Mouse (Mus musculus): ENCODE results near the gene Zfp282.
"Not testable (repeated sequence)": the region's sequence is repeated elsewhere in the genome, so short reads cannot be mapped to it uniquely, and the experiment has no call there.

Gene Zfp282

GRCm38 (mm10) chr6:47877058-47877457, at the start of gene Zfp282:
TSS of gene Zfp282 (plus strand) at chr6:47877204.
- no peak for DNase-seq

- DNase-seq = no peak
Observed at GRCm38 (mm10) chr6:47827462-47827861, 49.5 kb upstream of the Zfp282 start.

GRCm38 (mm10) chr6:47828950-47829349, 48.1 kb upstream of the Zfp282 start:
- no peak for DNase-seq

DNA sequence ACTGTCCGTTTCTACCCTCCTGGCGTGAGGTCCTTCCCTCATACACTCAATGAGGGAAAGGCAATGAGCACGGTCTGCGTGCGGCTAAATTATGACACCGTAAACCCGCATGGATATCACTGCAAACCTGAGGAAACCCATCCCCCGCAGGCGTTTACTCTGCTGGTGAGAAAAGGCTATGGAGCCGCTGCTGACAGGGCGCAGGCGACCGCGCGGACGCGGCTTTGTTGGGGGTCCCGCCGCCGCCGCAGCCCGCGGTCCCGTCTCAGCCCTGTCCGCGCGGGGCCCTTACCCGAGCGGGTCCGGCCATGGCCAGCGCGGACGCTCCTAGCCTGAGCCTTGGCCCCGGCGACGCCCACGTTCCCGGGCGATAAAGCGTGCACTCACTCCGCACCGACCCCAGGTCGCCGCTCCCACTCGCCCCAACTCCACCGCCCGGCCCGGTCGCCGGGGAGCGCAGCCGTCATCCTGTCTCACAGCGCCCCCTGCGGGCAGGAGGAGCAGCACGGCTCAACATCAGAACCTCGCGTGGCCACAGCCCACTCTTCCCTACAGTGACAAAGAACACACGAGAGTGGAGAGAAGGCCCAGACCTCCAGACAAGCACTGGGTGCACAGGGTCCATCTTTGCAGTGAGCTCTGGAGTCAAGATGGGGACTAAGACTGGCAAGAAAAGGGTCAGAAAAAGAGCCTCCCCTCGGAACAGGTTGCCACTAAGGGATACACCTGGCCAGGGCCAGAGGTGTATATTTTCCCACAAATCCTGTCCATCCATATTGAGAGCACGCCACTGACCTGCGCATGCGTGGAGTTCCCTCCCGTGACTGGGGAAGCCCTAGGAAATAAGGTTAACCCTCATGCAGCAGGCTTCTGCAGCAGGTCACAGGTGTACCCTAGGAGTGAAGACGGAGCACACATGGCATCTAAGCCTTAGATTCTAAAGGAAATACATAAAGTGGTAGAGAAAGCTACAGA, 46.6 kb upstream of the Zfp282 start, which contains the start of gene Zfp786:
Gene Zfp786 (minus strand): TSS at position 764 of the 975 bp plus-strand sequence.
- DNase-seq = peak; percentile 77 to 83

DNA sequence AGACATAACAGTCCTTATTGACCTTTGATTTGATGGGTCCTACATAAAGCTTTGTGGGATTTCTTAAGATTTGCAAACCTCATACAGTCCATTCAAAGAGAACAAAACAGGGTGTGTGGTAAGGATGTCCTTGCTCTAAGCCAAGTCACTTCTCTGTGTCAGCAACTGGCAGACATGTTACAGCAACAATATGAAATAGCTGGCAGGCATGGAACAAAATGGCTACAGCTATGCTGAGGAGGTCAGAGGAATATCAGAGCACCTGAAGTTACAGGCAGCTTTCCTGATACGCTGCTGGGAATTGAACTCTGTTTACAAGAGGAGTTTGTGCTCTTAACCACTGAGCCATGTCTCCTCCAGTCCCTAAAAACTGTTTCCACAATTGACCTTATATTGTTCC, 44.8 kb upstream of the Zfp282 start:
- DNase-seq = no peak

- DNase-seq = peak; percentile 92
Observed at GRCm38 (mm10) chr6:47835482-47835983, 41.5 kb upstream of the Zfp282 start, which contains the start of gene Zfp398. TSS of gene Zfp398 (plus strand) at chr6:47835661.

DNA sequence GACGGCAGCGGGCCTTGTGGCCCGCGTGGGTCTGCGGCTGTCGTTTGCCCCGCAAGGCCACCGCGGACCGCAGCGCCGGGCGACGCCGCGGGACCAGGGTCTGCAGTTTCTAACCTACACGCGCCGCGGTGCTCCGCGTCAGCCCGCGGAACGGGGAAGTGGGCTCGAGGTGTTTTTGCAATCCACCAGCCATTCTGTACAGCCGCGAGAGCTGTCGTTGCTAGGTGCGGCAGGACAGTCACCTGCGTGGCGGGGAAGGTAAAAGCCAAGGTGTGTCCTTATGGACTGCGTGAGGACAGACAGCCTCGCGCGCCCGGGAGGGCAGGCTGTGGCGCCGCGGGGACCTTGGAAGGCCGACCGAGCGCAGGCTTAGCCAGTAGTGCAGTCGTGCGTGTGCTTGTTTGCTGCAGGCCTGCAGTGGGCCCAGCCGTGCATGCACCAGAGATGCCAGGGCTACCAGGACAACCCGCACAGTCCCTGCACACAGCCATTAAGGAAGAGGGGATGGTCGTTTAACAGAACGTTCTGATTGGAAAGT, 41.0 kb upstream of the Zfp282 start:
- DNase-seq = peak; percentile 32 to 47

DNA sequence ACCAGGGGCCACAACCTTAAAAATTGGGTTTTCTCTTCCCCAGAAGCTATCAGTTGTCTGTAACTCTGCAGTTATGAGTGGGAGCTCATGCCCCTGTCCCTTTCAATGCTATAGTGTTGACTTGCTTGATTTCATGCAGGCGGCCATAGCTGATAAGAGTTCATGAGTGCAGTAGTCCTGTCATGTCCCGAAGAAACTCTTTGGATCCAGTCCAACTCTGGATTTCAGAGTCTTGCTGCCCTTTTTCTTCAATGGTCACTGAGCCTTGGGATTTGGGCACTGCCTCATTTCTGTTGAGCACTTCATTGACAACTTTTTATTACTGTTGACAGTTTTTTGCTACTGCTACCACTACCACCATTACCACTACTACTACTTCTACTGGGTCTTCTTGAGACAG, 39.4 kb upstream of the Zfp282 start:
- no peak for DNase-seq

- DNase-seq = no peak
Observed at GRCm38 (mm10) chr6:47841077-47841476, 35.9 kb upstream of the Zfp282 start.

DNA sequence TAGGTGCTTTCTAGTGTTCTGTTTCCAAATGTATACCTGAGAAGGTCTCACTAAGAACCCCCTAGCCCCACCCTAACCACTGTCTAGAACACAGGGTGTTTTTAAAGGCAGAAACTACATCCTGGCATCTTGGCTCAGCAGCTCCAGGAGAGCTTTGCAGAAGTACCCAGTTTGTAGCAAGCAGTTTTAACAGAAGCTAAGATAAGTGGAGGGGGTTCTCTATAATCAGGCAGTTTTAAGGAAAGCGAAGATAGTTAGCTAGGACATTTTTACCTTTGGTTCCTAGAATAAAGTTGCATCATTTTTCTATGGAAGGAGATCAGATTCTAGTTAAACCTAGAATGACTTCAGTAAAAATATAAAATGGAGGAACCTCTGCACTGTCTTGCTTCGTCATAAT, 35.2 kb upstream of the Zfp282 start:
- DNase-seq = no peak

DNA sequence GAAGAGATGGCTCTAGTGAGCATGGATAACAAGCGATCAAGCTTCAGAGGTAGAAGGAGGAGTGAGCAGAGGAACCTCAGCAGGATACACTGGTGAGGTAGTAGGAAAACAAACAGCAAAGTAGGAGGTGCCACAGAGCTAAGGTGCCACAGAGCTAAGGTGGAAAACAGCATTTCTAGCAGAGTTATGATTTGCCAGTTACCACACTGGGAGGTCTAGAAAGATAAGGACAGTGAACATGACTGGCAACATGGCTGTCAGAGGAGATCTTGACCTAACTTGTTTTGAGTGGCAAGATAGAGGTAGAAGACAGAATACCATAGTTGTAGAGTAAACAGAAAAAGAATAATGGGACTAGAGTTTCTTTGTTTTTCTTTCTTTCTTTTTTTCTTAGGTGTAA, 34.7 kb upstream of the Zfp282 start:
- DNase-seq = no peak

DNA sequence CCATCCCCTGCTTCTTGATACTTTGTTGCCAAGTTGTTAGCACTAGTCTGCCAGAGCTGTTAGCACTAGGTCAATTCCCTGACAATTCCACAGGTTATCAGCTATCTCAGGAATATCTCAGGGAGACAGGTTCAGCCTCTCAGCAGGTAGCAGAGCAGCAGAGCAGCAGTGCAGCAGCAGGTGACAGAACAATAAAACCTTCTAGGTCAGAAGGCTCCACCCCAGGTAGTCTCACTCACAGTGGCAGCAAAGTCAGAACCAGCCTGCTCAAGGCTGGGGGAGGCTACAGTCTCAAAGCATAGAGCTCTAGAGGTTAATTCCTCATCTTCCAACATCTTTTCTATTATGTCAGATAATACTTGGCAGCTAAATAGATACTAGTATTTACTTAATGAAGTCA, 31.2 kb upstream of the Zfp282 start:
- DNase-seq = no peak

DNA sequence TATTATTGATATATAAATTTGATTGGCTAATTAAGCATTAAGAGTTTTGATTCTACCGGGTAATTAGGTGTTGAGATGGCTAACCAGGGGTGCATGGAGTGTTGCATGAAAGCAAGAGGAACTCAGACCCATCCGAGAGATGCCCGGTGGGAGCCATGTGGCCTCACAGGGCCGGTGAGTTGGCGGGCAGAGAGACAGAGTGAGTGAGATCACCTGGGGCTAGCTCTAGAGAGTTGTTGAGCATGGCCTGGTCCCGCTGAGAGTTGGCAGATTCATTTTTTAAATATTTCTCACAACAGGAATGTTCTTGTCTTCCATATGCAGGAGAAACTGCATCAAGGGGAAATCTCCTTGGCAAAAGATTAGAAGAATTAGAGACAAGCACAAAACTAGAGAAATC, 19.8 kb upstream of the Zfp282 start:
- no peak for DNase-seq

DNA sequence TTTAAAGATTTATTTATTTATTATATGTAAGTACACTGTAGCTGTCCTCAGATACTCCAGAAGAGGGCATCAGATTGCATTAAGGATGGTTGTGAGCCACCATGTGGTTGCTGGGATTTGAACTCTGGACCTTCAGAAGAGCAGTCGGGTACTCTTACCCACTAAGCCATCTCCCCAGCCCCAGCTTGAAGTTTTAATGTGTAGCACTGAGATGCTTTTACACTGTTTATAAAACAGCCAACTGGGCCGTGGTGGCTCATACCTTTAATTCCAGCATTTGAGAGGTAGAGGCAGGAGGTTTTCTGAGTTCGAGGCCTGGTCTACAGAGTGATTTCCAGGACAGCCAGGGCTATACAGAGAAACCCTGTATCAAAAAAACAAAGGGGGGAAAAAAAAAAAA, 19.3 kb upstream of the Zfp282 start:
- DNase-seq = not testable (repeated sequence)

DNA sequence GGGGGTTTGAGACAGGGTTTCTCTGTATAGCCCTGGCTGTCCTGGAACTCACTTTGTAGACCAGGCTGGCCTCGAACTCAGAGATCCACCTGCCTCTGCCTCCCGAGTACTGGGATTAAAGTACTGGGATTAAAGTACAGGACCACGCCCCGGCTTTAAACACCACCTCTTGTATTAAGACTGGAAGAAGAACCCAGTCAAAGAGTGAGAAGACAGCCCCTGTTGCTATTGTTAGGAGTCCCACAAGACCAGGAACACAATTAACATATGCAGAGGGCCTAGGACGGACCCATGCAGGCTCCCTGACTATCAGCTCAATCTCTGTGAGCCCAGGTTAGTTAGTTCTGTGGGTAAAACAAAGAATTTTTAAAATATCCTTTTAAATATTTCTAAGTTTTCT, 4.7 kb upstream of the Zfp282 start:
- no peak for DNase-seq

DNA sequence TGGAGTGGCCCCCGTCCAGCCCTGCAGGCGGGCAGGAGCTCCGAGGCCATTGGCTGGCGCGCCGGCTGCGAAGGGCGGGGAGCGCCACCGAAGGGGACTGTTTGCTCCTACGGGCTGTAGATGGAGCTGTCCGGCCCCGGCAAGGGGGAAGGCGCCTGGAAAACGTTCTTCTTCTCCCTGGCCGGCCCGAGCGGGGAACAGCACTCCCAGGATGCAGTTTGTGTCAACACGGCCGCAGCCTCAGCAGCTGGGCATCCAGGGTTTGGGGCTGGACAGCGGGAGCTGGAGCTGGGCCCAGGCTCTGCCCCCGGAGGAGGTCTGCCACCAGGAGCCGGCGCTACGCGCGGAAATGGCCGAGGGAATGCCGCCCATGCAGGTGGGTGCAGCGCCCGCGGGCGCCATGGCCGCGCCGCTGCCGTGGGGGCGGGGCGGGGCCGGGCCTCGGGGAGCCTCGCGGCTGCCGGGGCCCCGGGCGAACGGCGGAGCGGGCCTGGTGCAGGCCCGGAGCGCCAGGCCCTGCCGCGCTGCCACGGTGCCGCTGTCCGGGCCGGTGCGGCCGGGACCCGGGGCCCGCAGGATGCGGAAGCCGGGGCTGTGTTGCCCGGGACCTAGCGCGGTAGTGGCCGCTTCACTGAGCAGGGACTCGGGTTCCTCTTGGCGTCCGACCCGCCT, 593 bp downstream of the Zfp282 start:
- peak; percentile 70 to 75 for DNase-seq

DNA sequence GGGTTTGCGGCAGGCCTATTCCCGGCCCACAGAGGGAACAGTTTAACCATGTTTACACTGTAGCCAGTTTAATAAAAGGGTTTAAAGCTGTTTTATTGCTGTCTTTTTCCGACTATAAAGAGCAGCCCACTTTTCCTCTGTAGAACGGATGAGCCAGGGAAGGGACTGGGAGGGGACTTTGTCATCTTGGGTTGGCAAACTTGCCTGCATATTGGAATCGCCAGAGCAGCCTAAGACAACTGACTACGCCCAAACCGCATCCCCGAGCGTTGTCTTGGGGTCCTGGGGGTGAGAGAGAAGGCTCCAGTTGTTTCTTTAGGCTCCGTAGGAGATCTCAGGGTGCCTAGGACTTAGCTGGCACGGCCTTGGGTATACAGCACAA, 1.1 kb downstream of the Zfp282 start:
- DNase-seq = no peak

DNA sequence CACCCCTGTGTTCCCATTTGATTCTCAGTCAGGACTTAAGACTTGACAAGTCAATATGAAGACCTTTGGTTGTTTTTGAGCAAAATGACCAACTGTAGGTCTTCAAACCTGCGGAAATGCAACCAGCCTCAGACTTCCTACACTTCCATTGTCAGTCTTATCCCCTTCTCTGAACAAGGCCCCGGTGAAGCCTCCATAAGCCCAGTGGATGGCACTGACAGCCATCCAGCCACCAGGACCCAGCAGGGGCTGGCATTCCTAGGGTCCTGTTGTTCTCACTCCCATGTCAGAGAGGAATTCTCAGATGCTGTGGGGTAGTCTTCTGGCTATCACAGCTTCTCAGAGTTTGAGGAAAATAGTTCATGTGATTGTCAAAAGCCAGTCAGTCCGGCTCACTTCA, 1.6 kb downstream of the Zfp282 start:
- DNase-seq = no peak

DNA sequence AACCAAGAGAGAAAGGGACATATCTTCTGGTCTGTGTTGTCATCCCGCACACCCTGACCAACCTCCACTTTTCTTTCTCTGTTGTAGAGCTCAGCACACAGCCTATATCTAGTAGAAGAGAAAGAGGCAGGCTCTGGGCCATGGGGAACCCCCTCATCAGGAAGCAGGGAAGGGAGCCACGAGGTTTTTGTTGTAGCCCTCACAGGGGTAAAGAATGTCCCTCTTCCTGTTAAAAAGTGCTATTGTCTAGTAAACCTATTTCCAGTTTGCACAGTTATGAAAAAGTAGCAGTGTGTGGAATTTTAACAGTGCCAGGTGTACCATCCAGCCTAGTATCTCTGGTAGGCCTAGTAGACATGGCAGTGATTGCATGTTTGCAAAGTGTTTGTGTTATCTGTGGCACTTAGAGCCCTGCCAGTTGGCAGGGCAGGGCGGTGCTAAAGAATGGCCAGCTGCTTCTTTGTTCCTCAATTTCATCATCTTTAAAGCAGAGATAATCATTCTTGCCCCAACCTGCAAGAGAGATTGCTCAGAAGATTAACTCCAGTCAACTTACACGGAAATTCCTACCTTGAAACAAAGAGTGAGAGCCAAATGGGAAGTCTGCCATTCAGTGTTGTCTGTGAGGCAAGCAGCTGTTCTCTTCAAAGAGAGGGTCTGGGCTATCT, 2.2 kb downstream of the Zfp282 start:
- DNase-seq = no peak

DNA sequence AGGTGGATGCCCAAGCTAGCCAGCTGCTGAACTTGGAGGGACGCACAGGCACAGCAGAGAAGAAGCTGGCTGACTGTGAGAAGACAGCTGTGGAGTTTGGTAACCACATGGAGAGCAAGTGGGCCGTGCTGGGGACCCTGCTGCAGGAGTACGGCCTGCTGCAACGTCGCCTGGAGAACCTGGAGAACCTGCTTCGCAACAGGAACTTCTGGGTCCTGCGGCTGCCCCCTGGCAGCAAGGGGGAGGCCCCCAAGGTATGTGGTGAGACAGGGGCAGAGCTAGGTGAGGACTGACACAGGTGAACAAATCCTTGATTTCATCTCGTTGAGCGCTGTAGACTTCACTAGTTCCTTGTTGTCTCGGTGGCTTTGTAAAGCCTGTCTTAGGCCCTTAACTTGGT, 3.2 kb downstream of the Zfp282 start:
- no peak for DNase-seq

DNA sequence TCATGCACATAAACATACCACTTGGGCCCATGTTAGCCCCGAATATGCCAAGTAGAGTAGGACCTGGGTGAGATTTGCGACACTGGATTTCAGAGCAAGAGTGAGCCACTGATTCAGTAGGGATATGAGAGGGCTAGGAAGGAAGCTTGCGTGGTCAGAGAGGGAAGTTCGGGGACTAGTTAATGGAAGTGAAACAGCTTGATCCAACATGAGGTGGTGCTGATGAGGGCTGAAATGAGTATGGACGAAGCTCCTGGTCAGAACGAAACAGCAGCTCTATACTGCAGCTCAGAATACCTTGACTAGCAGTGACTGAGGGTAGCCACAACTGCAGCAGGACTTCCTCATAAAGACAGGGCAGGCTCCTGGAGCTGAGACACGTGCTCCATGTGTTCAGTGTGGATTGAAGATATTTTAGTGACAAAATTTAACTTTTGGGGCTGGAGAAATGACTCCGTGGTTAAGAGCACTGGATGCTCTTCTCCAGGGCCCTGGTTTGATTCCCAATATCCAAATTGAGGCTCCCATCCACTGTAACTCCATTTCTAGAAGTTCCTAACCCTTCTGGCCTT, 11.9 kb downstream of the Zfp282 start:
- DNase-seq = no peak

DNA sequence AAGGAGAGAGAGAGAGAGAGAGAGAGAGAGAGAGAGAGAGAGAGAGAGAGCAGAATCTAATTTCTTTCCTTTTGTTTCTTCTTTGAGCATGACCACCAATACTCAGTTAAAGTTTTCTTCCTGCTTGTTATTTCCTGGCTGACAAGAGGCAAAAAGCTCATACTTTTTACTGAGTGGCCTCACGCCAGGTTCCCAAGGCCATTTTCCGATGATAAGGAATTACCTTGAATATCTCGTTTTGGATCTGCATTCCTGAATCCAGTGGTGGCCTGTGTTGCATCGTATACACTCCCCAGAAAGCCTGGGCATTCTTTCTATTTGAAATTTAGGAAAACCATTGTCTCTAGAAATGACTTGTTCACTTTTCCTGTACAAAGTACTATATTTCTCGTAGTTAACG, 22.4 kb downstream of the Zfp282 start:
- no peak for DNase-seq

DNA sequence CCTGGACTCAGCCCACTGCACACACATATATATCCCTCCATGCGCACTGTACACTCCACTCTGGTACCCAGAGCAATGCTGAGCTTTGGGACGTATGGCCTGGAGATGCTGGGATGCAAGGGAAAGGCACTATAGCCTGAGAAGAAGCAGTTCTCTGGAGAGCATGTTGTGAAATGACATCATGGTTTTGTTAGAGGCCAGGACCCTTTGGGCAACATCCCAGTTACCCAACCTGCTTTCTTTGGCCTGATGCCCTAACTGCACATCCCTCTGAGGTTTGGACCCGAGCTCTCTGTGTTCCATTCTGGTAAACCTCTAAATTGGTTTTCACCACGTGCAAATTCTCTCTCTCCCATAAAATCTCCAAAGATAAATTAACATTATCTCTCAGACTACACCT, 26.6 kb downstream of the Zfp282 start:
- no peak for DNase-seq
